Mouse (Mus musculus): ENCODE measurements around the gene Erc1. TPM values are rescaled to one million over a fixed set of nuclear protein-coding genes. Genes with fewer than 3 reads are reported as not detected.
"Not testable (repeated sequence)": the region's sequence is repeated elsewhere in the genome, so short reads cannot be mapped to it uniquely, and the experiment has no call there.

Erc1 gene
- 18.8 and 24.1 TPM in 2 replicates for polyA plus RNA-seq (2012; rRNA removed)

- peak; percentile 87 to 92 for DNase-seq (ENCODE audit: extremely low spot score in 1 of 2, low spot score in 1 of 2)
Measured at GRCm38 (mm10) chr6:119848034-119848695, at the start of gene Erc1. Gene Erc1 (minus strand): TSS chr6:119848167.

DNA sequence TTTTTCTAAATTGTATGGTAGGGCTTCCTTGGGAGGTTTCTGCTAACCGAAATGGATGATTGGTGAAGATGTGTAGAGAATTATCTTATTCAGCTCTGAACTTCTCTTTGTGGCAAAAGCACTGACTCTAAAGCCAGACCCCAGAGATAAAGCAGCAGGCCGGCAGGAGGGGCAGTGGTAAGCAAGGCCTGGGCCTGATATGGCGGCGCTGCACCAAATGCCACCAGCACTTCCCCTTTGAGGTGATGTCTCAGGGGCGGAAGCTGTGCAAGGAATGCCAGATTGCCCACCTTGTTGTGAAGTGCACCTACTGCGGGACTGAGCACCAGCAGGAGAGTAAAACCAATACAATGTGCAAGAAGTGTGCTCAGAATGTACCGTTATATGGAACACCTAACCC, 44.7 kb upstream of the Erc1 start:
- no peak for DNase-seq (ENCODE audit: extremely low spot score in 1 of 2, low spot score in 1 of 2)

- no peak for DNase-seq (ENCODE audit: extremely low spot score in 1 of 2, low spot score in 1 of 2)
Measured at GRCm38 (mm10) chr6:119883151-119883550, 35.2 kb upstream of the Erc1 start.

DNA sequence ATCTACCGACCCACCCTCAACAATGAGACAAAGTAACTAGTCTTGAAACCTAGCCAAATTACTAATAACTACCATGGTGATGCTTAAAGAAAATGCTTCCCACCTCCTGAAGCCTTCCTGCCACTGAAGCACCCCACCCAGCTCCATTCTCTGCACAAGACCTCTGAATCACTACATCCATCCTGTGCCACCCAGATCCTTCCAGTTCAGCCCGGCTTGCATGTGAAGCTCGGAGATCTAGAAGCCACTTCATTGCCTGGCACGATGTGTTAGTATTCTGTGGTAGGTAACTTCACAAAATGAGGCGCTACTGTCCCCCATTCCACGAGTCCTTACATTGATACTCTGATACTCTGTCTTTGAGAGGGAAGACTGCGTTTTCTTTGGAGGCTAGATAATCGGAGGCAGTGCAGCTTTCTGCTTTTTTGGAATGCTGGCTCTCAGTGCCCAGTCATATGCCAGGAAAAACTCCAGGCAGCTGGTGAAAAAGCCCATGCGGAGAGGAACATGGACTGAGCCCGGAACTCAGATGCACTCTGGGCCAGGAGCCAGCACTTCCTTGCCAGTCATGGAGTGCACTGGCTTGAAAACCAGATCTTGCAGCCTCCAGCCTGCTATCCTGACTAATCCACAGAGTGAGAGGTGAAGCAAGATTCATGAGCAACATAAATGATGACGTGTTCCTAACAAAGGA, 16.5 kb upstream of the Erc1 start:
- DNase-seq (ENCODE audit: extremely low spot score in 1 of 2, low spot score in 1 of 2): peak; percentile 54 to 85

- no peak for DNase-seq (ENCODE audit: extremely low spot score in 1 of 2, low spot score in 1 of 2)
Measured at GRCm38 (mm10) chr6:119861519-119861918, 13.6 kb upstream of the Erc1 start.

DNA sequence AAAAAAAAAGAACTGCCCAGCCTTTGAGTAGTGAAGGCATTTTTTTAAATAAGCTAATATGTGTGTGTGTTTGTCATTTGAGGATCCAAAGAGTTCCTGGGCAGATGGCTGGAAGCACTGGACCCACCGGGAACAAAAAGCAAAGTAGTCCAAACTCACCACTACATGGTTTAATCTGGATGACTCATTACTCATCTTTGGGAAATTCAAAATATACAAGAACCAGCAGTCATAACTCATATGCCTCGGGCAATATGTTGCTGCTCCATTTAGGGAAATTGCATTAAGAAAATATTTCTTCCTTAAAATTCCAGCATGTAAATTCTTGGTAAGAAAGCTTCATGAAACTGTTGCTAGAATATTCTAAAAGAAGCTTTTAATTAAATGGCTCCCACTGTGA, 12.3 kb upstream of the Erc1 start:
- DNase-seq (ENCODE audit: extremely low spot score in 1 of 2, low spot score in 1 of 2): no peak

DNA sequence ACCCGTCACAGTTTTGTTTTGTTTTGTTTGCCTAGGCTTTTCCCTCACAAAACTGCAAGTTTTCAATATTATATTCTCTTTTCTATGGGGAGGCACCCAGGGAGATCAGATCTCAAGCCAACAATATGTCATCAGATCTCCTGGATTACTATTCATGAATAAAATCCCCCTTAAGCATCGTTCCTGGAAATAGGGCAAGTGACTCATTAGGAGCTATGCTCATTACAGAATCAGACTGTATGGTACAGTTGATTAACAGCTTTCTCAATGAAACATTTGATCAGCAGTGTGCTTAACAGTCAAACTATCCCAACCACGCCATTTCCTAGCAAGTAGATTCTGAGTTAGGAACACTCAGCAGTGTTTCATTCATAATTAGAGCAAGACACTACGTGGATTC, 7.5 kb upstream of the Erc1 start:
- no peak for DNase-seq (ENCODE audit: extremely low spot score in 1 of 2, low spot score in 1 of 2)

DNA sequence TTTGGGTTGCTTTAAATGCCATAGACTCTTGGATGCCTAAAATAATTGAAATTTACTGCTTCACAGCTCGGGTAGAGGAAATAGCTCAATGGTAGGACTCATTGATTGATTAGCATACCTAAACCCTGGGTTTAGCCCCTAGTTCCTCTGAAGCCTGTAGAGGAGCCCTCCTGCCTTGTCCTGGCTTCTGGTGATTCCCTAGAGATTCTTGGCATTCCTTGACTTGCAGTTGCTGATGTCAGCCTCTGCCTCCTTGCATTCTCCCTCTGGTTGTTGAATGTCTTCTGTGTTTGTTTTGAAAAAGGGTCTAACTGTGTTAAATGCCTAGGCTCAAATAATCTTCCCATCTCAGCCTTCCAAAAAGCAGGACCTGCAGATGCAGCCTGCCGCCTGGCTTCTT, 6.2 kb upstream of the Erc1 start:
- DNase-seq (ENCODE audit: extremely low spot score in 1 of 2, low spot score in 1 of 2): no peak

- DNase-seq (ENCODE audit: extremely low spot score in 1 of 2, low spot score in 1 of 2): no peak
Measured at GRCm38 (mm10) chr6:119849858-119850257, 1.9 kb upstream of the Erc1 start.

DNA sequence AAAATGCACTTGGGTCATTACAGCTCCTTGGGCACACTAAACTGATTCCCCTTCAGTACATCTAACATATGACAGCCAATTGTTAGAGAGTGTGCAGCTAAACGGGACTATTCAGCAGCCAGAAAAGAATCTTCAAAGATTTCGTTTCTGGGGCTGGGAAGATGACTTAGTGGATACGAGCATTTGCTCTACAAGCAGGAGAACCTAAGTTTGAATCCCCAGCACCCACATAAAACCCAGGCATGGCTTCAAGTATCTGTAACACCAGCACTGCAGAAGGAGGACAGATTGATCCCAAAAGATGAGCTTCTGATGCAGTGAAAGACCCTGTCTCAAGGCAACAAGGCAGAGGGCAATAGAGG, 1.4 kb upstream of the Erc1 start:
- no peak for DNase-seq (ENCODE audit: extremely low spot score in 1 of 2, low spot score in 1 of 2)

GRCm38 (mm10) chr6:119848696-119849347, 855 bp upstream of the Erc1 start:
- peak in 1 of 2 experiments; percentile 20 for DNase-seq (ENCODE audit: extremely low spot score in 1 of 2, low spot score in 1 of 2)

DNA sequence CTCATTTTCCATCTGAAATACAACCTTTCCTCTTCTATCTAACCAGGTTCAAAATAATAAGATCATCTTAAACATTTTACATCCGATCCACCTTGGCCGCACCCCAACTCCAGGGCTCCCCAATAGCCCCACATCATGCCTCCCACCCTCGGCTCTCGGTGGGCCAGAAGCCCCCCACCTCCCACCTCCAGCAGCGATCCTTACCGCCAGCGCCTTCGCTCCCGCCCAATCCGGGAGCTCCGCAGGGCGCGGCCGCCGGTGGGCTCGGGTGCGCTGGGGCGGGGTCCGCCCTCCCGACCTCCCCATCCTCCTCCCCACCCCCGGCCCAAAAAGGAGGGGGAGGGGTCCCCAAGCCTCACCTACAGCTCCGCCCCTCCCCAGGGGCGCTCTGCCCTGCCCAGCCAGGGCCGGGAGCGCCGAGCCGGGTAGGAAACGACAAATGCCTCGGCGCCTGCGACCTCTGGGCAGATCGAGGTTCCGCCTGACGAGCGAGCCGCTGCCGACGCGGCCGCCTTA, 391 bp downstream of the Erc1 start:
- DNase-seq (ENCODE audit: extremely low spot score in 1 of 2, low spot score in 1 of 2): no peak

- DNase-seq (ENCODE audit: extremely low spot score in 1 of 2, low spot score in 1 of 2): peak in 1 of 2 experiments; percentile 10
Measured at GRCm38 (mm10) chr6:119846751-119847517, 1.0 kb downstream of the Erc1 start.

GRCm38 (mm10) chr6:119829951-119830350, 18.0 kb downstream of the Erc1 start:
- no peak for DNase-seq (ENCODE audit: extremely low spot score in 1 of 2, low spot score in 1 of 2)

- DNase-seq (ENCODE audit: extremely low spot score in 1 of 2, low spot score in 1 of 2): no peak
Measured at GRCm38 (mm10) chr6:119828165-119828564, 19.8 kb downstream of the Erc1 start.

DNA sequence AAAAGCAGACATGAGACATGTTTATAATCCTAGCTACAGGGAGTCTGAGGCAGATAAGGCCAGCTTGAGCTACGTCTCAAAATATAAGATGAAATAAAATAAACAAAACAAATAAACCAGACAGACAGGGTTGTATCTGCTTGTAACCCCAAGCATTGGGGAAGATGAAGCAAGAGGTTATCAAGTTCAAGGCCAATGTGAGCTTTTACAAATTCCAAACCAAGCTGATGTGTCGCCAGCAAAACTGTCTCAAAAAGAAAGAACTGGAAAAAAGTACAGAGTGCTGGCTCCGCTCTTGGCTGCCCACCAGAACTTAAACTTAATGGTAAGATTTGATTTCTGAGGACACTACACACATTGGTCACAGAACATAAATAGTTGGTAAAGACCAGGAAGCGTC, 21.3 kb downstream of the Erc1 start:
- DNase-seq (ENCODE audit: extremely low spot score in 1 of 2, low spot score in 1 of 2): no peak

DNA sequence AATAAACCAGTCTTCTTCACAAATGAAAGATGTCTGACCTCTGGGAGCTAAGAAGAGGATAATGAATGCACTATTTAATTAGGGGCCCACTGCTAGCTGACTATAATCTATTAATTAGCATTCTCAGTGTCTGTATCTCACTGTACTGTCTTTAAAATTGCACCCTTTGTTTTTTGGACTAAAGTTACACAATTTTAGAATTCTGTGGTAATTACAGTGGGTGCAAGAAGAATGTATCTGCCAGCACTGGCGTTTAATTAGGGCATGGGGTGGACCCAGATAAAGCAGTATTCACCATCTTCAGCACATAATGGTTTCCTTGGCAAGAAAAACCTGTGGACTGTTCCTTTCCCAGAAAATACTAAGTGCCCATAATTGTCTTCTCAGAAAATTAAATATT, 25.8 kb downstream of the Erc1 start:
- DNase-seq (ENCODE audit: extremely low spot score in 1 of 2, low spot score in 1 of 2): no peak

DNA sequence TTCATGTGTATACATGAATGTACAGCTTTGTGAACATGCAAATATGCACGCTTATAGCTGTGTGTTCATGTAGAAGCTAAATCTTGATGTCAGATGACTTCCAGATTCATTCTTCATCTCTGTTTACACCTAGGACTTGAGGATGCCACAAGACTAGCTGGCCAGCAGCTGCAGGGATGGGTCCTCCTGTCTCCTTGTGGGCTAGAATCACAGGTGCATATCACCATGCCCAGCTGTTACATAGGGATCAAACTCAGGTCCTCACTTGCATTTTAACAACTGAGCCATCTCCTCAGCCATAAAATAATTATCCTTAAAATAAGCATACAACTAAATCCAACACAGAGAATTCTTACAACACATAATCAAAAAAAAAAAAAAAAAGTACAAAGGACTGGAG, 26.8 kb downstream of the Erc1 start:
- DNase-seq (ENCODE audit: extremely low spot score in 1 of 2, low spot score in 1 of 2): no peak

DNA sequence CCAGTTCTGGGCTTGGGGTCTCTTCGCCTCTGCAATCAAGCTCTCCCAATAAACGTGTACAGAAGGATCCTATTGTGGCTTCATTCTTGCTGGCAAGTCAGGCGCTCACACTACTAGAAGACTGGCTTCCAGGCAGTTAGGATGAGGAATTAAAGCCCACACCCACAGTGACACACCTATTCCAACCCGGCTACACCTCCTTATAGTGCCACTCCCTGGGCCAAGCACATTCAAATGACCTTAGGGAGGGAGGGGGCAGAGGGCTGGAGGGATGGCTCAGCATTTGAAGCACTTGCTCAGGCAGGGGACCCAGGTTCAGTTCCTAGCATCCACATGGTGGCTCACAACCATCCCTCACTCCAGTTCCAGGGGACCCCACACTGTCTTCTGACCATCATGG, 29.4 kb downstream of the Erc1 start:
- no peak for DNase-seq (ENCODE audit: extremely low spot score in 1 of 2, low spot score in 1 of 2)

- DNase-seq (ENCODE audit: extremely low spot score in 1 of 2, low spot score in 1 of 2): no peak
Measured at GRCm38 (mm10) chr6:119815426-119815825, 32.5 kb downstream of the Erc1 start.

DNA sequence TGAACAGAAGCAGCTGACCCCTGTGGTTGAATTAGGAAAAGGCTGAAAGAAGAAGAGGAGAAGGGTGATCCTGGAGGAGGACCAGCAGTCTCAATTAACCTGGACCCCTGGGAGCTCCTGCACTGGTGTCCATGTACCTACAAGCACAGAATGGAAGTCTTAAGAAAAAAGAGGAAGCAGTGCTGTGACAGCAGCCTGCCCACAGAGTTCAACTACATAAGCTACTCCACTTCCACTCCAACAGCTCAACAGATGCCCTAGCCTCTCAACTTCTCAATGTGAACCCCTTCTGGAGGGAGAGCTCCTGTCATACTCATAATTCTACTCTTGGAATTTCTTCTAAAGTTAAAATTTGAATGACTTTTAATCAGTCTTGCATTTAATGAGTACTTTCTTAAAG, 34.9 kb downstream of the Erc1 start:
- DNase-seq (ENCODE audit: extremely low spot score in 1 of 2, low spot score in 1 of 2): not testable (repeated sequence)
